Comparison of ENCODE assay signal across 9 mouse cellular contexts in genomic region chr1:120586500-120587110, GRCm38 (mm10). TPM values are rescaled to one million over a fixed set of nuclear protein-coding genes. Genes with fewer than 3 reads are reported as not detected.
A peak's percentile ranks its signal among the peaks of the same experiment; 100 is the strongest.
DNase-seq lines count a peak whose midpoint lies in the region; ATAC-seq and TF ChIP-seq lines count a peak whose summit lies in the region.
"Had no signal": no experiment of that assay in that cellular context is flagged by ENCODE, and none has a peak within 500 bp of the region (broad histone marks: within the 10 kb centered on the region; RNA-seq: fewer than 3 reads in every experiment).

No protein-coding gene starts in this region.

- no peaks in the 10 kb centered on the region for H3K9me3 ChIP-seq in ES-E14 (ENCODE audit: control insufficient read depth, insufficient read depth, low read depth, low read length)
- H3K9me3 ChIP-seq: heart, embryonic 15.5 days had no signal

- in situ Hi-C loops in ES-E14 (cut with MboI; ENCODE audit: low sequenced_read_pairs in 2 of 2, unreplicated experiment in 2 of 2): loop anchor here in 1 of 2 experiments (25.0 kb wide), 1 partner anchor 601 kb away; no protein-coding TSS in a partner anchor

- peak; percentile 62 to 64 for DNase-seq in adrenal gland, adult 18-20 months (ENCODE audit: low spot score in 2 of 2)
- no peak for DNase-seq in adrenal gland, adult 8-10 months
- peak; percentile 63 for DNase-seq in ES-E14 (ENCODE audit: low read depth, low spot score)
- peak; percentile 86 to 90 for DNase-seq in cerebellum, postnatal 14 days
- DNase-seq in large intestine, adult 2 months (ENCODE audit: low read depth, low spot score): peak; percentile 16
- DNase-seq in skeletal muscle tissue, adult 2 months (ENCODE audit: low read depth, low spot score): peak; percentile 55

- no peak overlapping the region for H3K9ac ChIP-seq in ES-E14 (ENCODE audit: insufficient read depth, low read depth, low read length, poor library complexity, severe bottlenecking)
- H3K9ac ChIP-seq: heart, embryonic 15.5 days had no signal

- ATAC-seq in granulocyte monocyte progenitor cell, adult 5-6 weeks (replicated peaks; ENCODE audit: poor library complexity, severe bottlenecking): peak; percentile 74
- ATAC-seq in megakaryocyte, adult 5-6 weeks (ENCODE audit: poor library complexity, severe bottlenecking): 0 out of 2 replicates have a peak, but pooled peaks have one; percentile 33

- no peaks in the 10 kb centered on the region for H3K36me3 ChIP-seq in ES-E14 (ENCODE audit: control insufficient read depth, insufficient read depth, low read length, poor library complexity, severe bottlenecking)
- H3K36me3 ChIP-seq: heart, embryonic 15.5 days had no signal

- 11% methylated on average over 7 of the region's 7 CpGs for WGBS in large intestine, adult 2 months

- no peaks in the 10 kb centered on the region for H3K4me1 ChIP-seq in ES-E14 (ENCODE audit: control insufficient read depth in 2 of 2, insufficient read depth in 2 of 2, low read length in 2 of 2, poor library complexity in 1 of 2)
- H3K4me1 ChIP-seq: heart, embryonic 15.5 days had no signal

- H3K4me3 ChIP-seq in ES-E14 (ENCODE audit: insufficient read depth in 1 of 2, low read depth in 1 of 2, low read length in 2 of 2, poor library complexity in 1 of 2, severe bottlenecking in 1 of 2): no peak overlapping the region
- H3K4me3 ChIP-seq: heart, embryonic 15.5 days had no signal

- no peak overlapping the region for H3K27ac ChIP-seq in ES-E14 (ENCODE audit: insufficient read depth, low read depth, low read length, poor library complexity, severe bottlenecking)
- H3K27ac ChIP-seq: heart, embryonic 15.5 days had no signal

TF ChIP-seq in ES-E14, 5 proteins besides CTCF, POLR2A, EP300 and RAD21:
- TF ChIP-seq ZNF384 (IDR thresholded peaks at IDR 0.05; ENCODE audit: low read depth, low read length) (no peak), CHD2 (IDR thresholded peaks at IDR 0.05; ENCODE audit: low read depth, low read length) (no peak), MAFK (IDR thresholded peaks at IDR 0.05; ENCODE audit: insufficient read depth, low read depth, low read length) (no peak), ZC3H11A (IDR thresholded peaks at IDR 0.05; ENCODE audit: borderline replicate concordance, low read depth, low read length) (peak; percentile 88; the same call in 1 of the 2 replicates), HCFC1 (IDR thresholded peaks at IDR 0.05; ENCODE audit: borderline replicate concordance, insufficient read depth, low read length) (no peak)

RNA-seq across cellular contexts. Expression of gene En1, which starts 15.6 kb away (rescaled TPM):
- total RNA-seq in adrenal gland, adult 18-20 months (2021): not detected
- total RNA-seq in adrenal gland, adult 8-10 months (2022): not detected
- total RNA-seq in ES-E14 (2012; rRNA removed): 0.63 and 1.2 TPM in 2 replicates
- not detected in 2 replicates for total RNA-seq in granulocyte monocyte progenitor cell, adult 5-6 weeks (2014; fragmentation: Nextera tagmentation)
- total RNA-seq in granulocyte monocyte progenitor cell, adult 5-6 weeks (2017): not detected in 2 replicates
- not detected in 2 replicates for polyA plus RNA-seq in large intestine, adult 2 months (2012; rRNA removed)
- not detected in 2 replicates for total RNA-seq in megakaryocyte, adult 5-6 weeks (2015)
- not detected in 2 replicates for total RNA-seq in megakaryocyte, adult 5-6 weeks (2017)
- polyA plus RNA-seq: heart, embryonic 15.5 days had no signal
